Mouse (Mus musculus): ENCODE measurements around the gene Mrpl37. TPM values are rescaled to one million over a fixed set of nuclear protein-coding genes. Genes with fewer than 3 reads are reported as not detected.

The Mrpl37 gene
- total RNA-seq, 2 experiments from 2014 or later = 64.9 to 67.0 TPM

GRCm38 (mm10) chr4:107075456-107075855 lies 8.8 kb upstream of the Mrpl37 start:
- DNase-seq (ENCODE audit: low spot score in 2 of 2) = peak; percentile 27 to 40
- intact Hi-C loops (cut with DNase I) = no loop called here

- no peak for DNase-seq (ENCODE audit: low spot score in 2 of 2)
- intact Hi-C loops (cut with DNase I) = no loop called here
Measured at GRCm38 (mm10) chr4:107072343-107072742, 5.7 kb upstream of the Mrpl37 start.

- intact Hi-C loops (cut with DNase I) = loop anchor here (5.0 kb wide), 2 partner anchors 95 to 230 kb away; no protein-coding TSS in a partner anchor
- peak in 1 of 2 experiments; percentile 38 for DNase-seq (ENCODE audit: low spot score in 2 of 2)
Measured at GRCm38 (mm10) chr4:107067151-107067840, 628 bp upstream of the Mrpl37 start.

- DNase-seq (ENCODE audit: low spot score in 2 of 2) = no peak
- intact Hi-C loops (cut with DNase I) = loop anchor here (5.0 kb wide), 2 partner anchors 98 to 227 kb away; no protein-coding TSS in a partner anchor
Measured at GRCm38 (mm10) chr4:107064394-107065098, 2.1 kb downstream of the Mrpl37 start.

GRCm38 (mm10) chr4:107063214-107063613 lies 3.5 kb downstream of the Mrpl37 start:
- intact Hi-C loops (cut with DNase I) = no loop called here
- no peak for DNase-seq (ENCODE audit: low spot score in 2 of 2)

GRCm38 (mm10) chr4:107061560-107061959 lies 5.1 kb downstream of the Mrpl37 start:
- intact Hi-C loops (cut with DNase I) = no loop called here
- no peak for DNase-seq (ENCODE audit: low spot score in 2 of 2)

GRCm38 (mm10) chr4:107058781-107059180 lies 7.9 kb downstream of the Mrpl37 start:
- intact Hi-C loops (cut with DNase I) = no loop called here
- DNase-seq (ENCODE audit: low spot score in 2 of 2) = no peak

- intact Hi-C loops (cut with DNase I) = no loop called here
- DNase-seq (ENCODE audit: low spot score in 2 of 2) = no peak
Measured at GRCm38 (mm10) chr4:107058346-107058745, 8.3 kb downstream of the Mrpl37 start.

- intact Hi-C loops (cut with DNase I) = no loop called here
- DNase-seq (ENCODE audit: low spot score in 2 of 2) = no peak
Measured at GRCm38 (mm10) chr4:107056088-107056487, 10.6 kb downstream of the Mrpl37 start.

GRCm38 (mm10) chr4:107052962-107053553 lies 13.6 kb downstream of the Mrpl37 start:
- intact Hi-C loops (cut with DNase I) = no loop called here
- DNase-seq (ENCODE audit: low spot score in 2 of 2) = no peak

- no peak for DNase-seq (ENCODE audit: low spot score in 2 of 2)
- intact Hi-C loops (cut with DNase I) = no loop called here
Measured at GRCm38 (mm10) chr4:107051889-107052288, 14.8 kb downstream of the Mrpl37 start.

GRCm38 (mm10) chr4:107048568-107049162 lies 18.0 kb downstream of the Mrpl37 start:
- intact Hi-C loops (cut with DNase I) = no loop called here
- DNase-seq (ENCODE audit: low spot score in 2 of 2) = peak; percentile 40 to 52

GRCm38 (mm10) chr4:107047806-107048205 lies 18.9 kb downstream of the Mrpl37 start:
- intact Hi-C loops (cut with DNase I) = no loop called here
- DNase-seq (ENCODE audit: low spot score in 2 of 2) = no peak

GRCm38 (mm10) chr4:107045188-107045587 lies 21.5 kb downstream of the Mrpl37 start:
- intact Hi-C loops (cut with DNase I) = no loop called here
- DNase-seq (ENCODE audit: low spot score in 2 of 2) = no peak

GRCm38 (mm10) chr4:107042304-107042703 lies 24.4 kb downstream of the Mrpl37 start:
- intact Hi-C loops (cut with DNase I) = no loop called here
- DNase-seq (ENCODE audit: low spot score in 2 of 2) = no peak

- intact Hi-C loops (cut with DNase I) = no loop called here
- peak; percentile 54 to 61 for DNase-seq (ENCODE audit: low spot score in 2 of 2)
Measured at GRCm38 (mm10) chr4:107039270-107039669, 27.4 kb downstream of the Mrpl37 start.

GRCm38 (mm10) chr4:107038303-107038702 lies 28.4 kb downstream of the Mrpl37 start:
- peak; percentile 26 to 33 for DNase-seq (ENCODE audit: low spot score in 2 of 2)
- intact Hi-C loops (cut with DNase I) = no loop called here

GRCm38 (mm10) chr4:107036985-107037384 lies 29.7 kb downstream of the Mrpl37 start:
- intact Hi-C loops (cut with DNase I) = no loop called here
- no peak for DNase-seq (ENCODE audit: low spot score in 2 of 2)

GRCm38 (mm10) chr4:107035689-107036088 lies 31.0 kb downstream of the Mrpl37 start:
- no peak for DNase-seq (ENCODE audit: low spot score in 2 of 2)
- intact Hi-C loops (cut with DNase I) = no loop called here

- no peak for DNase-seq (ENCODE audit: low spot score in 2 of 2)
- intact Hi-C loops (cut with DNase I) = no loop called here
Measured at GRCm38 (mm10) chr4:107026451-107026850, 40.2 kb downstream of the Mrpl37 start.

All from left cerebral cortex, postnatal 14 days (tissue).